Mouse (Mus musculus) hindbrain, embryonic 13.5 days (tissue): ENCODE measurements around the gene Rnf111. TPM values are rescaled to one million over a fixed set of nuclear protein-coding genes. Genes with fewer than 3 reads are reported as not detected.

ENCODE experiments used
- ATAC-seq: fragments of 200-750 bp; cut with Nextera tagmentation; 2 replicates; pipeline ENCODE4 v1.8.0; 2017; ENCODE audit warnings: moderate TSS enrichment; ENCODE audit not compliant: low FRiP score
- H3K27ac ChIP-seq: fragments of 300-500 bp; sonication (generic); 2 replicates; pipeline ENCODE4 v1.5.1; 2015; ENCODE audit warnings: inconsistent platforms, mild to moderate bottlenecking, moderate library complexity
- H3K27me3 ChIP-seq: fragments of 300-500 bp; sonication (generic); 2 replicates; pipeline ENCODE4 v1.6.1; 2015; ENCODE audit warnings: mild to moderate bottlenecking, inconsistent platforms
- H3K36me3 ChIP-seq: fragments of 300-500 bp; sonication (generic); 2 replicates; pipeline ENCODE4 v1.6.1; 2015; ENCODE audit warnings: mild to moderate bottlenecking, inconsistent platforms
- H3K4me1 ChIP-seq: fragments of 300-500 bp; sonication (generic); replicated peaks from 2 replicates; pipeline ENCODE4 v1.6.1; 2015; ENCODE audit warnings: inconsistent platforms
- H3K4me2 ChIP-seq: fragments of 300-500 bp; sonication (generic); 2 replicates; pipeline ENCODE4 v1.6.1; 2015; ENCODE audit warnings: inconsistent platforms, mild to moderate bottlenecking, moderate library complexity
- H3K4me3 ChIP-seq: fragments of 300-500 bp; sonication (generic); 2 replicates; pipeline ENCODE4 v1.5.1; 2015; ENCODE audit warnings: mild to moderate bottlenecking, inconsistent platforms
- H3K9ac ChIP-seq: fragments of 300-500 bp; sonication (generic); 2 replicates; pipeline ENCODE4 v1.6.1; 2015; ENCODE audit warnings: mild to moderate bottlenecking, inconsistent platforms
- H3K9me3 ChIP-seq: fragments of 300-500 bp; sonication (generic); 2 replicates; pipeline ENCODE4 v1.6.1; 2016; ENCODE audit warnings: inconsistent platforms
- WGBS: fragments of 180-500 bp; shearing (Covaris S2); methylation state at CpG from one replicate; pipeline ENCODE4 v1.1.7; 2015; 5-methylcytosine and 5-hydroxymethylcytosine counted together
- polyA plus RNA-seq: library from polyadenylated mRNA; unstranded; fragments of >200 nt; fragmentation: Nextera tagmentation; extraction: Ambion mirVana; gene quantifications from 2 replicates; pipeline ENCODE4 v1.2.1, GENCODE M21; 2015

Rnf111 gene
- polyA plus RNA-seq, 1 experiment from 2014 or later: 34.5 TPM

GRCm38 (mm10) chr9:70416412-70416811, 87.1 kb downstream of the Rnf111 start:
- Histone ChIP-seq H3K4me1 (peaks cover 10% of the 10 kb centered on the region), H3K9ac (no peak overlapping the region), H3K4me2 (no peak overlapping the region), H3K27me3 (no peaks in the 10 kb centered on the region), H3K36me3 (peaks cover 47% of the 10 kb centered on the region), H3K9me3 (no peaks in the 10 kb centered on the region), H3K27ac (no peak overlapping the region), H3K4me3 (no peak overlapping the region)
- whole genome bisulfite sequencing: 90% methylated on average over 3 of the region's 3 CpGs
- no peak for ATAC-seq

DNA sequence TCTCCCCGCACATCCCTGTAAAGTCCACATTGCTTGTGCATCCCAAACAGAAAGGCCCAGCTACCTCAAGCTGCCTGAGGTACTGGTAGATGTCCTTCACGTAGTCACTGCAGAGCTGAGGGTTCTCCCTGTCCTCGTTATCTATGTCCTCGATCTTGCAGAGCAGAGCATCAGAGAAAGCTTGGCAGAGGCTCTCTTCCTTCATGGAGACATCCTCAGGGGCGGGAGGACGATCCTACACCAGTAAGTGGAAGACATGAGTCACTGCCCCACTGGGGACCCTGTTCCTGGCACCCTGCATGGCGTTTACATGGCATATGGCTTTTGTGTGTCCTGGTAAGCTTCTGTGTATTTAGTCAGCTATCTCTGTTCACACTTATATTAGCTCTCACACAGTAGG, 90.5 kb downstream of the Rnf111 start:
- WGBS: 97% methylated on average over 7 of the region's 7 CpGs
- Histone ChIP-seq H3K36me3 (peaks cover 74% of the 10 kb centered on the region), H3K27me3 (no peaks in the 10 kb centered on the region), H3K4me2 (no peak overlapping the region), H3K27ac (no peak overlapping the region), H3K9ac (no peak overlapping the region), H3K4me3 (no peak overlapping the region), H3K9me3 (no peaks in the 10 kb centered on the region), H3K4me1 (no peaks in the 10 kb centered on the region)
- ATAC-seq: no peak

DNA sequence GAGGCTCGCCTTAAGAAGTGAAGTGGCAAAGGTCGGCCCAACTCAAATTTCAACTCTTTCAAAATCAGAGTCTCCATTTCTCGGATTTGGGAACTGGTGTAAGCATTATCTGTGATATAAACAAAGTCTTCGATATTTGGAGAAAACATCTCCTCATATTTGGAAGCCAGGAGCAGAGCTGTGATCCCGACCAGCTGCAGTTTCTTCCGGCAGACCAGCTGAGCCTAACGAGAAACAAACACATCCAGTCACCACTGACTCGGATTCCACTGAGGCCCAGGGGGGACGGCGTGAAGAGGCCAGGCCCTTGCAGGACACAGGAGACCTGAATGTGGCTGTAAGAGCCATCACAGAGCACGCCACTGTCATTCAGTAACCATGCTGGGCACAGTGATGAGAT, 92.9 kb downstream of the Rnf111 start:
- peaks cover 77% of the 10 kb centered on the region for H3K36me3 ChIP-seq

DNA sequence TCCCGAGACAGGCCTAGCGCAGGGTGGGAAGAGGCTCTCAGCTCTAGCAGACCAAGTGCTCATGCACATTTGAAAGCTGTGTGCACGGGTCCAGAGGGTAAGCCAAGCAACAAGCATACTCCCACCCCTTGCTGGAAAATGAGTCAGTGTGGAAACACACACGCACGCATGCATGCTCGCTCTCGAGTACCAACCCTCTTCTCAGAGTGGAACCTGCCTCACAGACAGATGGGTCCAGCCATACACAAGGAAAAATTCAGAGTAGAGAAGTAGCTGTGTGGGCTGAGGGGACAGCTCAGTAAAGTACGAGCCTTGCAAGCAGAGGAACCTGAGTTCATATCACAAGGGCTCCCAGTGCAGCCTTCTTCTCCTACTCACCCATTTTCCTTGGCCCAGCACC, 93.8 kb downstream of the Rnf111 start:
- Histone ChIP-seq H3K9ac (no peak overlapping the region), H3K9me3 (no peaks in the 10 kb centered on the region), H3K4me1 (no peaks in the 10 kb centered on the region), H3K4me3 (no peak overlapping the region), H3K36me3 (peaks cover 73% of the 10 kb centered on the region), H3K27ac (no peak overlapping the region), H3K27me3 (no peaks in the 10 kb centered on the region), H3K4me2 (no peak overlapping the region)
- ATAC-seq: no peak
- 96% methylated on average over 8 of the region's 8 CpGs for WGBS

More for the DNA sequence above, 92.9 kb downstream of the Rnf111 start:
- no peaks in the 10 kb centered on the region for H3K9me3 ChIP-seq
- H3K4me1 ChIP-seq: no peaks in the 10 kb centered on the region
- ATAC-seq: no peak
- H3K9ac ChIP-seq: no peak overlapping the region
- WGBS: 86% methylated on average over 11 of the region's 11 CpGs
- H3K4me2 ChIP-seq: no peak overlapping the region
- no peak overlapping the region for H3K27ac ChIP-seq
- no peak overlapping the region for H3K4me3 ChIP-seq
- no peaks in the 10 kb centered on the region for H3K27me3 ChIP-seq

DNA sequence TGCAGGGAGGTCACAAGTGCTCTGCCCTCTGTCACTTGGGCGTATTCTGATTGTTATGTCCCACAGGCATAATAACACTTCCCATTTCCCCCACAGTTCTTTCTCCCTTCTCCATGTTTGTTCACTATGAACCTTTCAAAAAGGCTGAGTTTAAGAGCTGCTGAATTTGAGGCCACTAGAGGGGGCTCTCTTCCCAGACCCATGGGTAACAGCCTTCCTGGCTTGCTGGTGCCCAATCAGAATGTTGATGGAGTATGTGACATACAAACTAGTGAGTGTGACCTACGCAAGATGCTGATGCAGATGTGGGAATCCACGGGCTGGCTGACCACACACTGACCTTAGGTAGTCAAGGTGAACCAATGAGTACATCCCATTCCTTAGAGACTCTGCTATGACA, 94.7 kb downstream of the Rnf111 start:
- WGBS: 86% methylated on average over 3 of the region's 3 CpGs
- ATAC-seq: no peak

GRCm38 (mm10) chr9:70406596-70406995, 96.9 kb downstream of the Rnf111 start:
- H3K27ac ChIP-seq: no peak overlapping the region
- H3K9ac ChIP-seq: no peak overlapping the region
- peaks cover 49% of the 10 kb centered on the region for H3K36me3 ChIP-seq
- H3K4me1 ChIP-seq: no peaks in the 10 kb centered on the region
- no peak overlapping the region for H3K4me2 ChIP-seq
- no peaks in the 10 kb centered on the region for H3K9me3 ChIP-seq
- H3K4me3 ChIP-seq: no peak overlapping the region
- ATAC-seq: no peak
- no peaks in the 10 kb centered on the region for H3K27me3 ChIP-seq
- 91% methylated on average over 3 of the region's 3 CpGs for WGBS

More for the DNA sequence above, 94.7 kb downstream of the Rnf111 start:
- Histone ChIP-seq H3K36me3 (peaks cover 70% of the 10 kb centered on the region), H3K27ac (no peak overlapping the region), H3K4me2 (no peak overlapping the region), H3K9ac (no peak overlapping the region), H3K4me1 (no peaks in the 10 kb centered on the region), H3K27me3 (no peaks in the 10 kb centered on the region), H3K4me3 (no peak overlapping the region), H3K9me3 (no peaks in the 10 kb centered on the region)

- ATAC-seq: no peak
- Histone ChIP-seq H3K9ac (no peak overlapping the region), H3K4me3 (no peak overlapping the region), H3K27me3 (no peaks in the 10 kb centered on the region), H3K9me3 (no peaks in the 10 kb centered on the region), H3K4me1 (no peaks in the 10 kb centered on the region), H3K36me3 (peaks cover 8% of the 10 kb centered on the region), H3K27ac (no peak overlapping the region), H3K4me2 (no peak overlapping the region)
- WGBS: 91% methylated on average over 8 of the region's 8 CpGs
These were observed 101.5 kb downstream of the Rnf111 start for GRCm38 (mm10) chr9:70401937-70402539.

DNA sequence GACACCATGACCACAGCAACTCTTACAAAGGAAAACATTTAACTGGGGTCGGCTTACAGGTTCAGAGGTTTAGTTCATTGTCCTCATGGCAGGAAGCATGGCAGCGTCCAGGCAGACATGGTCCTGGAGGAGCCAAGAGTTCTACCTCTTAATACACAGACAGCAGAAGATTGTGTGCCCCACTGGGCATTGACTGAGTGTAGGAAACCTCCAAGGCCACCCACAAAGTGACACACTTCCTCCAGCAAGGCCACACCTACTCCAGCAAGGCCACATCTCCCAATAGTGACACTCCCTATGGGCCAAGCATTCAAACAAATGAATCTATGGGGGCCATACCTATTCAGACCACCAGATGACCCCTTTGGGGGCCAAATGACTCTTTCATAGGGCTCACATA, 107.4 kb downstream of the Rnf111 start:
- H3K9me3 ChIP-seq: no peaks in the 10 kb centered on the region
- no peak overlapping the region for H3K9ac ChIP-seq
- no peak overlapping the region for H3K4me3 ChIP-seq
- H3K27ac ChIP-seq: no peak overlapping the region
- ATAC-seq: no peak
- 98% methylated on average over 2 of the region's 2 CpGs for WGBS
- H3K27me3 ChIP-seq: no peaks in the 10 kb centered on the region
- H3K4me2 ChIP-seq: no peak overlapping the region
- no peaks in the 10 kb centered on the region for H3K4me1 ChIP-seq
- H3K36me3 ChIP-seq: peaks cover 7% of the 10 kb centered on the region; the same call in 1 of the 2 replicates

DNA sequence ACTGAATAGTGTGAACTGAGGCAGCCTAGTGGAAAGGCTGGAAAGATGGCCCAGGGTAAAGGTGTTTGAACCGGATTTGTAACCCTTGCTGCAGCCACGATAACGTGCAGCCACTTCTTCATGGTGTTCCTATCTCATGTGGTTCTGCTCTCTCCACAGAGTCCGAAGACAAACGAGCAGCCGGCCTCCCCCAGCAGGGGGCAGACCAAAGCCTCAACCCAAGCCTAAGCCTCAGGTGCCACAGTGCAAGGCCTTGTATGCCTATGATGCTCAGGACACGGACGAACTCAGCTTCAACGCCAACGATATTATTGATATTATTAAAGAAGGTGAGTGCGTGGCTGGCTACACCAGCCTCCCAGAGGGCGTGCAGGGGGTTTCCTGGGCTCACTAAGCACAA, 107.9 kb downstream of the Rnf111 start:
- H3K36me3 ChIP-seq: peaks cover 7% of the 10 kb centered on the region; the same call in 1 of the 2 replicates
- no peak overlapping the region for H3K4me3 ChIP-seq
- no peaks in the 10 kb centered on the region for H3K27me3 ChIP-seq
- H3K27ac ChIP-seq: no peak overlapping the region
- H3K9ac ChIP-seq: no peak overlapping the region
- WGBS: 86% methylated on average over 12 of the region's 12 CpGs
- ATAC-seq: no peak
- H3K9me3 ChIP-seq: no peaks in the 10 kb centered on the region
- H3K4me1 ChIP-seq: no peaks in the 10 kb centered on the region
- no peak overlapping the region for H3K4me2 ChIP-seq

DNA sequence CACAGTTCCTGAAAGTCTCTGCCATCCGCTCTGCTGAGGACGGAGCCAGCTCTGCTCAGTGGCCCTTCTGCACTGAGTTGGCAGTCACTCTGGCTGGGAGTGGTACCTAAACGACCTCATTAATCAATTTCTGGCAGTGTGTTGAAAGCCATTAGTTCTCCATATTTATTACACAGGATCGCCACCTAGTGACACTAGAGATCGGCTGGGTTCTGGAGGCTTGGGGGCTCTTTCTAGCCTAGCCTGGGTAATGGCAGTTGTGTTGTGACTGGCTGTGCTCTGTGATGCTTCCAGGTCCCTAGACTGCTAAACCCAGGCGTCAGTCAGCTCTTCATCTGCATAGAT, 111.0 kb downstream of the Rnf111 start:
- no peak overlapping the region for H3K27ac ChIP-seq
- WGBS: 18% methylated on average over 6 of the region's 6 CpGs
- H3K4me2 ChIP-seq: no peak overlapping the region
- H3K9ac ChIP-seq: no peak overlapping the region
- peak; percentile 71 for ATAC-seq
- H3K4me3 ChIP-seq: no peak overlapping the region
- no peaks in the 10 kb centered on the region for H3K9me3 ChIP-seq
- no peaks in the 10 kb centered on the region for H3K4me1 ChIP-seq
- no peaks in the 10 kb centered on the region for H3K27me3 ChIP-seq
- peaks cover 4% of the 10 kb centered on the region; the same call in 1 of the 2 replicates for H3K36me3 ChIP-seq

DNA sequence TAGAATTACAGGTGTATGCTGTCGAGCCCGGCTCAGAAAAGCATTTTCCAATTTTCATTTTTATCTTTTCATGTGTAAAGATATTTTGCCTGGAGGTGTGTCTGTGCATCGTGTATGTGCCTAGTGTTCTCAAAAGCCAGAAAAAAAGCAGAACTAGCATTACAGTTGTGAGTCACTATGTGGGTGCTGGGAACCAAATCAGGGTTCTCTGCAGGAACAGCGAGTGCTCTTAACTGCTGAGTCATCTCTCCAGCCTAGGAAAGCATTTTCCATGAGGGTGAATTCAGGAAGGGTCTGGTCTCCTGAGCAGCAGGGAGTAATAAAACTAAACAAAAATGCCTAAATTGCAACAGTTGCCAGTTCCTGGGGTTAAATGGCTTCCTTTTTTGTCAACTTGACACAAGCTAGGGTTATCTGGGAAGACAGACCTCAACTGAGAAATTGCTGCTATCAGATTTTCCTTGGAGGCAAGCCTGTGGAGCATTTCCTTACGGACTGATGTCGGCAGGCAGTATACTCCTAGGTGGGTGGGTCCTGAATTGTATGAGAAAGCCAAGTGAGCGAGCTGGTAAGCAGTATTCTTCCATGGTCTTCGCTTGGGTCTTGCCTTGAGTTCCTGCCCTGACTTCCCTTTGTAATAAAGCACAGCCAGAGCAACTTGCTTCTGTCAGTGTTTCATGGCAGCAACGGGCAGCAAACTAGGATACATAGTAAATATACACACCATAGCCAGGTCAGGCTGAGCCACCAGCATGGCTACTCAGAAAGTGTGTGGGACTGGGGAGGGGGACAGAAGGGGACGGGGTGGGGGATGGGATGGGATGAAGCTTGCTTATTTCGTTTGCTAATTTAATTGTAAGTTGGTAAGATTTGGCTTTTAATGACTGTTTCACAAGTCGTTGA, 111.6 kb downstream of the Rnf111 start:
- WGBS: 77% methylated on average over 12 of the region's 12 CpGs
- no peaks in the 10 kb centered on the region for H3K9me3 ChIP-seq
- H3K27me3 ChIP-seq: no peaks in the 10 kb centered on the region
- H3K4me3 ChIP-seq: no peak overlapping the region
- H3K4me1 ChIP-seq: no peaks in the 10 kb centered on the region
- ATAC-seq: no peak
- no peak overlapping the region for H3K9ac ChIP-seq
- H3K4me2 ChIP-seq: no peak overlapping the region
- no peak overlapping the region for H3K27ac ChIP-seq
- peaks cover 4% of the 10 kb centered on the region; the same call in 1 of the 2 replicates for H3K36me3 ChIP-seq

DNA sequence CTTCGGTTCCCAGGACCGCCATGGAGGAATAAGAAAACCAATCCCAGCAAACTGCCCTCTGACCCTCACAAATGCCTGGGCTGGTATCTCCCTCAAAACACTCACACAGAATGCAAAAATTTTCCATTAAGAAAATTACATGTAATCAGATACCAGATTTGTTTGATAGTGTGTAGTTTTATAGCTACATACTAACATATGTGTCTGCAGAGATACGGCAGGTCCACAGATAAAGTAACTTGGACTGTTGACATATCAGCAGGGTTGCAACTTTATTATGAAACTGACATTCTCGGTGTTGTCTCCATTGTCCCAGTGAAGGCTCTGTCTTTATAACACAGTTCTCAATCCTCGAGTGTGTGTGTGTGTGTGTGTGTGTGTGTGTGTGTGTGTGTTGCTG, 112.5 kb downstream of the Rnf111 start:
- Histone ChIP-seq H3K27ac (no peak overlapping the region), H3K4me1 (no peaks in the 10 kb centered on the region), H3K4me3 (no peak overlapping the region), H3K9me3 (no peaks in the 10 kb centered on the region), H3K27me3 (no peaks in the 10 kb centered on the region), H3K36me3 (peaks cover 3% of the 10 kb centered on the region; the same call in 1 of the 2 replicates), H3K9ac (no peak overlapping the region), H3K4me2 (no peak overlapping the region)
- ATAC-seq: no peak
- 90% methylated on average over 5 of the region's 5 CpGs for WGBS

GRCm38 (mm10) chr9:70389548-70389947, 114.0 kb downstream of the Rnf111 start:
- 94% methylated on average over 3 of the region's 3 CpGs for WGBS
- H3K36me3 ChIP-seq: 0 out of 2 replicates have a peak, but pooled peaks cover 3% of the 10 kb centered on the region
- H3K9me3 ChIP-seq: no peaks in the 10 kb centered on the region
- H3K4me2 ChIP-seq: no peak overlapping the region
- H3K9ac ChIP-seq: no peak overlapping the region
- no peaks in the 10 kb centered on the region for H3K27me3 ChIP-seq
- no peak for ATAC-seq
- no peak overlapping the region for H3K4me3 ChIP-seq
- no peaks in the 10 kb centered on the region for H3K4me1 ChIP-seq
- H3K27ac ChIP-seq: no peak overlapping the region
